Mouse (Mus musculus) megakaryocyte, embryonic 14.5 days (primary cell): ENCODE measurements around the gene Bag5.

ENCODE experiments used
- FLI1 ChIP-seq: IDR thresholded peaks from 2 replicates; pipeline ENCODE4 v1.6.1; 2012; ENCODE audit warnings: low read length, inconsistent platforms, mixed read lengths
- GATA1 ChIP-seq: IDR thresholded peaks from 3 replicates; pipeline ENCODE4 v1.6.1; 2012; ENCODE audit warnings: mixed read lengths, low read length, inconsistent platforms, borderline replicate concordance

DNA sequence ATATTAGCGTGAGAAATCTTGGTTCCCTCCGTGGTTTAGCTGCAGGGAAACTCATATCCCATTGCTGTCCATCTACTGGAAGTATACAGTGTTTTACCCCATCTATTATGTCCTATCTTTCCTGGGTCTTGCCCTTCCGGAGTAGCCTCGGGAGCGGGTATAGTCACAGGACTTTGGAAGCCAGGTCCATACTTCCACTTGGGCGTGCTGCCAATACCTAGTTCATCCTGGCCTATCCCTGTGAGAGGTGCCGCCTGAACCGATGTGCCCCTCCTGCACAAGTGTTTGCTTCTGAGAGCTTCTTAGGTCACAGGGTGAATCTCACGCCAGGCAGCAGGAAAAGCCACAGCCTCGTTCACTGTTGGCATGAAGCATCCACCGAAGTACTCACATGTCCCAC lies 23.6 kb downstream of the Bag5 start:
- no peak for TF ChIP-seq FLI1
- TF ChIP-seq GATA1, result no peak
